Mouse (Mus musculus) kidney, adult 2 months (tissue): ENCODE measurements at regions not wholly inside any gene's neighbourhood (a gene's known extent, or its start where the extent isn't known, plus 50 kb on each side); places are given as distances from the start of the nearest gene placed in this dataset.

ENCODE experiments used
- CTCF ChIP-seq: fragments of 200-500 bp; conservative IDR thresholded peaks from 2 replicates; pipeline ENCODE4 v1.5.1; 2011; ENCODE audit warnings: low read depth, mild to moderate bottlenecking, control low read depth, low read length, moderate library complexity, mixed read lengths; ENCODE audit not compliant: insufficient read depth, insufficient read length
- POLR2A ChIP-seq: fragments of 200-500 bp; IDR thresholded peaks from one replicate; pipeline ENCODE4 v1.6.1; 2011; ENCODE audit warnings: low read depth, low read length, control low read depth

- TF ChIP-seq CTCF (no peak), POLR2A (no peak)
These were observed 89.0 kb downstream of the Gm815 start for GRCm38 (mm10) chr19:26974576-26975204.
